Mouse (Mus musculus): ENCODE results near the gene Afdn. TPM values are rescaled to one million over a fixed set of nuclear protein-coding genes. Genes with fewer than 3 reads are reported as not detected.

Afdn gene
- polyA plus RNA-seq, 1 experiment: 11.6 TPM

DNA sequence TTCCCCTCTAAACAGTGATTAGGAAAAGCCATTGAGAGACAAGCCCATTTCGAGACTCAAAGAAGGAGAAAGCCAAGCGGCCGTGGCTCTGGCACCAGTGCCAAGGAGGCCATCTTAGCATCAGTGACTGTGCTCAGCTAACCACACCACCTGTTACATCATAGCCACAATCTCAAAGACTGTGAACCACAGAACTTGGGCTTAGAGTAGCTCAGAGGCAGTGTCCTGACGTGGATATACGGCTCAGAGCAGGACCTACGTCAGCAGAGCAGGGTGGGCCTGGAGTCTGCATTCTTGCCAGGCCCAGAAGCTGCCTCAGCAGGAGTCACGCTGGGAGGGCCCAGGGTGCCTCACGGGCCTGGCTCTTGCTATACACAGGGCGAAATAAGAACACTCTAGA, 44.8 kb upstream of the Afdn start:
- 18% methylated on average over 9 of the region's 9 CpGs for WGBS
- no peak overlapping the region for H3K4me3 ChIP-seq (ENCODE audit: control insufficient read depth, insufficient read depth, low read length)
- no peak for DNase-seq
- no peaks in the 10 kb centered on the region for H3K36me3 ChIP-seq (ENCODE audit: control insufficient read depth, insufficient read depth, low read length)
- H3K27me3 ChIP-seq (ENCODE audit: control insufficient read depth, insufficient read depth, low read length): no peaks in the 10 kb centered on the region
- H3K27ac ChIP-seq (ENCODE audit: control insufficient read depth, insufficient read depth, low read length): no peak overlapping the region
- H3K4me1 ChIP-seq (replicated peaks; ENCODE audit: control insufficient read depth, insufficient read depth, low read length): peaks cover 2% of the 10 kb centered on the region; the same call in 1 of the 2 replicates
- TF ChIP-seq CTCF (IDR thresholded peaks at IDR 0.05; ENCODE audit: borderline replicate concordance, control insufficient read depth, extremely low read depth, insufficient read depth, low read length, poor library complexity) (no peak), POLR2A (IDR thresholded peaks at IDR 0.05; ENCODE audit: control insufficient read depth, extremely low read depth, insufficient read depth, low read length, poor library complexity) (no peak)

- Histone ChIP-seq H3K27me3 (ENCODE audit: control insufficient read depth, insufficient read depth, low read length) (no peaks in the 10 kb centered on the region), H3K27ac (ENCODE audit: control insufficient read depth, insufficient read depth, low read length) (no peak overlapping the region), H3K4me3 (ENCODE audit: control insufficient read depth, insufficient read depth, low read length) (no peak overlapping the region), H3K36me3 (ENCODE audit: control insufficient read depth, insufficient read depth, low read length) (no peaks in the 10 kb centered on the region), H3K4me1 (replicated peaks; ENCODE audit: control insufficient read depth, insufficient read depth, low read length) (peaks cover 2% of the 10 kb centered on the region; the same call in 1 of the 2 replicates)
- no peak for DNase-seq
- 98% methylated on average over 6 of the region's 6 CpGs for WGBS
- TF ChIP-seq POLR2A (IDR thresholded peaks at IDR 0.05; ENCODE audit: control insufficient read depth, extremely low read depth, insufficient read depth, low read length, poor library complexity) (no peak), CTCF (IDR thresholded peaks at IDR 0.05; ENCODE audit: borderline replicate concordance, control insufficient read depth, extremely low read depth, insufficient read depth, low read length, poor library complexity) (no peak)
Measured at GRCm38 (mm10) chr17:13716336-13716735, 44.0 kb upstream of the Afdn start.

DNA sequence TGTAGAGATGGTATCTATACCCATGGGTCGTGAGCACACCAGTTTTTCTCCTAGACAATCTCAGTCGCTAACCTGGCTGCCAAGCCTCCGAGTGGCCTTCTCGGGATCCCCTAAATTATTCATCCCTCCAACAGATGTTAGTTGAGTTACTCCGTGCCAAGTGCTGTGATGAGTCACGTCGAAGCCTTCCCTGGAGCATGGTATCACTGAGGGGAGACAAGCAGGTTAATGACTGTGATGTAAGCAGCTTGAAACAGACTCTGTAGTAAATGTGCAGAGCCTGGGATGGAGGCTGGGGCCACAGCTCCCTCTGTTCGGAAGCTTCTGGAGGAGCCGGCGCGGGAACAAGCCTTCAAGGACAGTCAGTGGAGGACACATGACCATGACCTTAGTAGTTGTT, 42.9 kb upstream of the Afdn start:
- TF ChIP-seq POLR2A (IDR thresholded peaks at IDR 0.05; ENCODE audit: control insufficient read depth, extremely low read depth, insufficient read depth, low read length, poor library complexity) (no peak), CTCF (IDR thresholded peaks at IDR 0.05; ENCODE audit: borderline replicate concordance, control insufficient read depth, extremely low read depth, insufficient read depth, low read length, poor library complexity) (no peak)
- Histone ChIP-seq H3K27ac (ENCODE audit: control insufficient read depth, insufficient read depth, low read length) (no peak overlapping the region), H3K4me1 (replicated peaks; ENCODE audit: control insufficient read depth, insufficient read depth, low read length) (peaks cover 2% of the 10 kb centered on the region; the same call in 1 of the 2 replicates), H3K27me3 (ENCODE audit: control insufficient read depth, insufficient read depth, low read length) (no peaks in the 10 kb centered on the region), H3K4me3 (ENCODE audit: control insufficient read depth, insufficient read depth, low read length) (no peak overlapping the region), H3K36me3 (ENCODE audit: control insufficient read depth, insufficient read depth, low read length) (no peaks in the 10 kb centered on the region)
- DNase-seq: no peak
- 96% methylated on average over 11 of the region's 11 CpGs for WGBS

GRCm38 (mm10) chr17:13720187-13720586, 40.2 kb upstream of the Afdn start:
- no peak overlapping the region for H3K27ac ChIP-seq (ENCODE audit: control insufficient read depth, insufficient read depth, low read length)
- 95% methylated on average over 5 of the region's 5 CpGs for WGBS
- no peak for TF ChIP-seq POLR2A (IDR thresholded peaks at IDR 0.05; ENCODE audit: control insufficient read depth, extremely low read depth, insufficient read depth, low read length, poor library complexity)
- no peak for TF ChIP-seq CTCF (IDR thresholded peaks at IDR 0.05; ENCODE audit: borderline replicate concordance, control insufficient read depth, extremely low read depth, insufficient read depth, low read length, poor library complexity)
- DNase-seq: no peak
- H3K36me3 ChIP-seq (ENCODE audit: control insufficient read depth, insufficient read depth, low read length): no peaks in the 10 kb centered on the region
- peaks cover 2% of the 10 kb centered on the region; the same call in 1 of the 2 replicates for H3K4me1 ChIP-seq (replicated peaks; ENCODE audit: control insufficient read depth, insufficient read depth, low read length)
- H3K27me3 ChIP-seq (ENCODE audit: control insufficient read depth, insufficient read depth, low read length): no peaks in the 10 kb centered on the region
- no peak overlapping the region for H3K4me3 ChIP-seq (ENCODE audit: control insufficient read depth, insufficient read depth, low read length)

- H3K4me1 ChIP-seq (replicated peaks; ENCODE audit: control insufficient read depth, insufficient read depth, low read length): 0 out of 2 replicates have a peak, but pooled peaks cover 2% of the 10 kb centered on the region
- H3K36me3 ChIP-seq (ENCODE audit: control insufficient read depth, insufficient read depth, low read length): no peaks in the 10 kb centered on the region
- DNase-seq: no peak
- no peak for TF ChIP-seq POLR2A (IDR thresholded peaks at IDR 0.05; ENCODE audit: control insufficient read depth, extremely low read depth, insufficient read depth, low read length, poor library complexity)
- no peak for TF ChIP-seq CTCF (IDR thresholded peaks at IDR 0.05; ENCODE audit: borderline replicate concordance, control insufficient read depth, extremely low read depth, insufficient read depth, low read length, poor library complexity)
- no peak overlapping the region for H3K4me3 ChIP-seq (ENCODE audit: control insufficient read depth, insufficient read depth, low read length)
- no peak overlapping the region for H3K27ac ChIP-seq (ENCODE audit: control insufficient read depth, insufficient read depth, low read length)
- WGBS: 83% methylated on average over 2 of the region's 2 CpGs
- H3K27me3 ChIP-seq (ENCODE audit: control insufficient read depth, insufficient read depth, low read length): no peaks in the 10 kb centered on the region
Measured at GRCm38 (mm10) chr17:13721372-13721771, 39.0 kb upstream of the Afdn start.

GRCm38 (mm10) chr17:13722434-13722833, 37.9 kb upstream of the Afdn start:
- DNase-seq: no peak
- TF ChIP-seq CTCF (IDR thresholded peaks at IDR 0.05; ENCODE audit: borderline replicate concordance, control insufficient read depth, extremely low read depth, insufficient read depth, low read length, poor library complexity): no peak
- TF ChIP-seq POLR2A (IDR thresholded peaks at IDR 0.05; ENCODE audit: control insufficient read depth, extremely low read depth, insufficient read depth, low read length, poor library complexity): no peak
- Histone ChIP-seq H3K36me3 (ENCODE audit: control insufficient read depth, insufficient read depth, low read length) (no peaks in the 10 kb centered on the region), H3K4me3 (ENCODE audit: control insufficient read depth, insufficient read depth, low read length) (no peak overlapping the region), H3K27me3 (ENCODE audit: control insufficient read depth, insufficient read depth, low read length) (no peaks in the 10 kb centered on the region), H3K27ac (ENCODE audit: control insufficient read depth, insufficient read depth, low read length) (no peak overlapping the region), H3K4me1 (replicated peaks; ENCODE audit: control insufficient read depth, insufficient read depth, low read length) (0 out of 2 replicates have a peak, but pooled peaks cover 2% of the 10 kb centered on the region)
- WGBS: 92% methylated on average over 2 of the region's 2 CpGs

GRCm38 (mm10) chr17:13725004-13725550, 35.3 kb upstream of the Afdn start:
- Histone ChIP-seq H3K27me3 (ENCODE audit: control insufficient read depth, insufficient read depth, low read length) (no peaks in the 10 kb centered on the region), H3K27ac (ENCODE audit: control insufficient read depth, insufficient read depth, low read length) (no peak overlapping the region)
- DNase-seq: no peak

More at GRCm38 (mm10) chr17:13725004-13725550, 35.3 kb upstream of the Afdn start:
- Histone ChIP-seq H3K4me1 (replicated peaks; ENCODE audit: control insufficient read depth, insufficient read depth, low read length) (no peaks in the 10 kb centered on the region), H3K36me3 (ENCODE audit: control insufficient read depth, insufficient read depth, low read length) (no peaks in the 10 kb centered on the region), H3K4me3 (ENCODE audit: control insufficient read depth, insufficient read depth, low read length) (no peak overlapping the region)
- TF ChIP-seq CTCF (IDR thresholded peaks at IDR 0.05; ENCODE audit: borderline replicate concordance, control insufficient read depth, extremely low read depth, insufficient read depth, low read length, poor library complexity) (no peak), POLR2A (IDR thresholded peaks at IDR 0.05; ENCODE audit: control insufficient read depth, extremely low read depth, insufficient read depth, low read length, poor library complexity) (no peak)
- 42% methylated on average over 4 of the region's 4 CpGs for WGBS

All from thymus, adult 2 months (tissue).